ENCODE assay signal across 19 mouse cellular contexts in the genomic region with DNA sequence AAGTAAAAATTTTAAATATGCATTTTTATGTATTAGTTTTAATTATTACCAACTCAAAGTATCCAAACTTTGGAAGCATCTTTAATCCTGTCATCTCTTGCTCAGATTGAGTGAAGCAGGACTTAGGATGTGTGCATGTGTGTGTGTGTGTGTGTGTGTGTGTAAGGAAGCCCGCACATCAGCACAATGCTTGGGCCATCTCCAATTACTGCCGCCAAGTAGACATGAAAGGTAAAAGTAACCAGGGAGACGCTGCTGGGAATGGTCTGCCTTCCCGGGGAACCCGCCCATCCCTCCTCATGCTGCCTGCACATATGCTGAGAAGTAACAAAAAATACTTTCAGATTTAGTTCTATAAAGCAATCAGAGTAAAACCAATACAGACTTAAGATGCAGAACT. TPM values are rescaled to one million over a fixed set of nuclear protein-coding genes. Genes with fewer than 3 reads are reported as not detected.
DNase-seq lines count a peak whose midpoint lies in the region; ATAC-seq and TF ChIP-seq lines count a peak whose summit lies in the region.
"Had no signal": no experiment of that assay in that cellular context is flagged by ENCODE, and none has a peak within 500 bp of the region (broad histone marks: within the 10 kb centered on the region; RNA-seq: fewer than 3 reads in every experiment).

No protein-coding gene starts in this region.

- peak; percentile 59; the same call in 1 of the 2 replicates for ATAC-seq in forebrain, embryonic 11.5 days (replicated peaks; ENCODE audit: low FRiP score)
- no peak for ATAC-seq in forebrain, embryonic 15.5 days (replicated peaks)
- 0 out of 2 replicates have a peak, but pooled peaks have one; percentile 27 for ATAC-seq in hindbrain, embryonic 11.5 days (ENCODE audit: low FRiP score)
- no peak for ATAC-seq in hindbrain, embryonic 16.5 days
- 0 out of 2 replicates have a peak, but pooled peaks have one; percentile 38 for ATAC-seq in neural tube, embryonic 14.5 days (ENCODE audit: low read depth)
- ATAC-seq in hindbrain, embryonic 14.5 days (ENCODE audit: low FRiP score), result no peak
- ATAC-seq: intestine, embryonic 16.5 days had no signal

- no peak overlapping the region for H3K4me2 ChIP-seq in forebrain, embryonic 11.5 days (ENCODE audit: low read depth, low read length, severe bottlenecking)
- H3K4me2 ChIP-seq in forebrain, embryonic 15.5 days (replicated peaks), result no peak overlapping the region
- H3K4me2 ChIP-seq in hindbrain, embryonic 11.5 days (replicated peaks; ENCODE audit: low read depth, low read length), result no peak overlapping the region
- H3K4me2 ChIP-seq in hindbrain, embryonic 16.5 days (ENCODE audit: low read length), result no peak overlapping the region
- H3K4me2 ChIP-seq in neural tube, embryonic 14.5 days (ENCODE audit: low read depth, low read length), result no peak overlapping the region
- H3K4me2 ChIP-seq in hindbrain, embryonic 14.5 days (replicated peaks), result no peak overlapping the region
- H3K4me2 ChIP-seq: embryonic facial prominence, embryonic 13.5 days; hindbrain, embryonic 13.5 days had no signal

- H3K4me1 ChIP-seq in forebrain, embryonic 11.5 days (replicated peaks; ENCODE audit: control insufficient read depth, insufficient read depth, low read length), result no peaks in the 10 kb centered on the region
- no peaks in the 10 kb centered on the region for H3K4me1 ChIP-seq in forebrain, embryonic 15.5 days
- H3K4me1 ChIP-seq in hindbrain, embryonic 11.5 days (replicated peaks; ENCODE audit: control insufficient read depth, insufficient read depth, low read length), result no peaks in the 10 kb centered on the region
- no peaks in the 10 kb centered on the region for H3K4me1 ChIP-seq in hindbrain, embryonic 16.5 days (ENCODE audit: control insufficient read depth, insufficient read depth, low read depth, low read length)
- no peaks in the 10 kb centered on the region for H3K4me1 ChIP-seq in neural tube, embryonic 14.5 days (ENCODE audit: control insufficient read depth, insufficient read depth, low read length)
- H3K4me1 ChIP-seq in hindbrain, embryonic 14.5 days (replicated peaks; ENCODE audit: control insufficient read depth, insufficient read depth, low read length), result no peaks in the 10 kb centered on the region
- H3K4me1 ChIP-seq: heart, embryonic 10.5 days had no signal

- H3K27me3 ChIP-seq in forebrain, embryonic 11.5 days (ENCODE audit: control insufficient read depth, insufficient read depth, low read length), result no peaks in the 10 kb centered on the region
- H3K27me3 ChIP-seq in forebrain, embryonic 15.5 days, result no peaks in the 10 kb centered on the region
- no peaks in the 10 kb centered on the region for H3K27me3 ChIP-seq in hindbrain, embryonic 11.5 days (ENCODE audit: control insufficient read depth, insufficient read depth, low read length)
- no peaks in the 10 kb centered on the region for H3K27me3 ChIP-seq in hindbrain, embryonic 16.5 days (replicated peaks; ENCODE audit: control insufficient read depth, insufficient read depth, low read length)
- H3K27me3 ChIP-seq in neural tube, embryonic 14.5 days (ENCODE audit: control insufficient read depth, insufficient read depth, low read length), result no peaks in the 10 kb centered on the region
- no peaks in the 10 kb centered on the region for H3K27me3 ChIP-seq in hindbrain, embryonic 14.5 days (ENCODE audit: control insufficient read depth, insufficient read depth, low read length)
- H3K27me3 ChIP-seq: embryonic facial prominence, embryonic 13.5 days; hindbrain, embryonic 13.5 days had no signal

- DNase-seq in forebrain, embryonic 11.5 days (ENCODE audit: low spot score), result no peak
- peak; percentile 19 for DNase-seq in hindbrain, embryonic 11.5 days (ENCODE audit: low spot score)
- peak; percentile 46 for DNase-seq in brain, embryonic 14.5 days (ENCODE audit: low read depth)
- no peak for DNase-seq in hindbrain, embryonic 14.5 days (ENCODE audit: low spot score)
- DNase-seq: adrenal gland, postnatal 14 days; cerebellum, adult 18-20 months; cerebellum, adult 9-11 months; cerebellum, postnatal 36 days; gastrocnemius, adult 2 months; gastrocnemius, postnatal 25 days; heart, postnatal 10 days; heart, postnatal 4 days had no signal

- H3K4me3 ChIP-seq in forebrain, embryonic 11.5 days (ENCODE audit: low read depth, low read length), result no peak overlapping the region
- no peak overlapping the region for H3K4me3 ChIP-seq in forebrain, embryonic 15.5 days
- no peak overlapping the region for H3K4me3 ChIP-seq in hindbrain, embryonic 11.5 days (ENCODE audit: low read depth, low read length)
- no peak overlapping the region for H3K4me3 ChIP-seq in hindbrain, embryonic 16.5 days (ENCODE audit: low read length)
- H3K4me3 ChIP-seq in neural tube, embryonic 14.5 days (ENCODE audit: low read depth, low read length), result no peak overlapping the region
- H3K4me3 ChIP-seq in hindbrain, embryonic 14.5 days (replicated peaks; ENCODE audit: low read length), result no peak overlapping the region
- H3K4me3 ChIP-seq: embryonic facial prominence, embryonic 13.5 days; gastrocnemius, adult 2 months; heart, embryonic 10.5 days; hindbrain, embryonic 13.5 days had no signal

- TF ChIP-seq CTCF in brain, embryonic 14.5 days (IDR thresholded peaks at IDR 0.05; ENCODE audit: borderline replicate concordance, extremely low read depth, insufficient read depth, insufficient read length), result no peak

- no peaks in the 10 kb centered on the region for H3K9me3 ChIP-seq in forebrain, embryonic 11.5 days (ENCODE audit: control insufficient read depth, low read length)
- no peaks in the 10 kb centered on the region for H3K9me3 ChIP-seq in forebrain, embryonic 15.5 days
- no peaks in the 10 kb centered on the region for H3K9me3 ChIP-seq in hindbrain, embryonic 11.5 days (ENCODE audit: control insufficient read depth, low read length)
- H3K9me3 ChIP-seq in hindbrain, embryonic 16.5 days (ENCODE audit: control insufficient read depth, low read length), result no peaks in the 10 kb centered on the region
- H3K9me3 ChIP-seq in neural tube, embryonic 14.5 days (ENCODE audit: control insufficient read depth, low read length), result no peaks in the 10 kb centered on the region
- H3K9me3 ChIP-seq in hindbrain, embryonic 14.5 days (ENCODE audit: control insufficient read depth, low read length), result no peaks in the 10 kb centered on the region
- H3K9me3 ChIP-seq: embryonic facial prominence, embryonic 13.5 days; heart, embryonic 10.5 days; hindbrain, embryonic 13.5 days had no signal

- no peak for TF ChIP-seq POLR2A in brain, embryonic 14.5 days (IDR thresholded peaks at IDR 0.05; ENCODE audit: borderline replicate concordance, extremely low read depth, insufficient read depth, insufficient read length, poor library complexity, severe bottlenecking)

- no peaks in the 10 kb centered on the region; the same call in none of the 2 replicates for H3K36me3 ChIP-seq in forebrain, embryonic 11.5 days (ENCODE audit: control insufficient read depth, insufficient read depth, low read length)
- peaks cover 57% of the 10 kb centered on the region for H3K36me3 ChIP-seq in forebrain, embryonic 15.5 days
- H3K36me3 ChIP-seq in hindbrain, embryonic 11.5 days (ENCODE audit: control insufficient read depth, insufficient read depth, low read length), result no peaks in the 10 kb centered on the region; the same call in 1 of the 2 replicates
- peaks cover 22% of the 10 kb centered on the region for H3K36me3 ChIP-seq in hindbrain, embryonic 16.5 days (ENCODE audit: control insufficient read depth, insufficient read depth, low read length)
- peaks cover 42% of the 10 kb centered on the region for H3K36me3 ChIP-seq in neural tube, embryonic 14.5 days (ENCODE audit: control insufficient read depth, insufficient read depth, low read length)
- H3K36me3 ChIP-seq in hindbrain, embryonic 14.5 days (replicated peaks; ENCODE audit: control insufficient read depth, insufficient read depth), result peaks cover 65% of the 10 kb centered on the region

- 37% methylated on average over 5 of the region's 5 CpGs for WGBS in forebrain, embryonic 11.5 days
- 28% methylated on average over 5 of the region's 5 CpGs for WGBS in forebrain, embryonic 15.5 days
- WGBS in hindbrain, embryonic 11.5 days, result 41% methylated on average over 5 of the region's 5 CpGs
- 28% methylated on average over 5 of the region's 5 CpGs for WGBS in hindbrain, embryonic 16.5 days
- 25% methylated on average over 5 of the region's 5 CpGs for WGBS in neural tube, embryonic 14.5 days
- 25% methylated on average over 5 of the region's 5 CpGs for WGBS in hindbrain, embryonic 14.5 days

- H3K9ac ChIP-seq in forebrain, embryonic 11.5 days (ENCODE audit: low read length), result no peak overlapping the region
- no peak overlapping the region for H3K9ac ChIP-seq in forebrain, embryonic 15.5 days (replicated peaks)
- no peak overlapping the region for H3K9ac ChIP-seq in hindbrain, embryonic 11.5 days (ENCODE audit: low read depth, low read length)
- no peak overlapping the region for H3K9ac ChIP-seq in hindbrain, embryonic 16.5 days (ENCODE audit: low read depth, low read length)
- H3K9ac ChIP-seq in neural tube, embryonic 14.5 days (replicated peaks; ENCODE audit: low read depth, low read length), result no peak overlapping the region
- no peak overlapping the region for H3K9ac ChIP-seq in hindbrain, embryonic 14.5 days
- H3K9ac ChIP-seq: embryonic facial prominence, embryonic 13.5 days; hindbrain, embryonic 13.5 days had no signal

- no peak overlapping the region for H3K27ac ChIP-seq in forebrain, embryonic 11.5 days (ENCODE audit: low read depth, low read length)
- no peak overlapping the region for H3K27ac ChIP-seq in forebrain, embryonic 15.5 days (replicated peaks)
- no peak overlapping the region for H3K27ac ChIP-seq in hindbrain, embryonic 11.5 days (ENCODE audit: low read depth, low read length)
- H3K27ac ChIP-seq in hindbrain, embryonic 16.5 days (ENCODE audit: low read depth, low read length), result no peak overlapping the region
- no peak overlapping the region for H3K27ac ChIP-seq in neural tube, embryonic 14.5 days (ENCODE audit: low read depth, low read length)
- H3K27ac ChIP-seq in hindbrain, embryonic 14.5 days, result no peak overlapping the region
- H3K27ac ChIP-seq: embryonic facial prominence, embryonic 13.5 days; gastrocnemius, adult 2 months; heart, embryonic 10.5 days; hindbrain, embryonic 13.5 days had no signal

RNA-seq across cellular contexts. Expression of a gene that starts 18.2 kb away (rescaled TPM):
- polyA plus RNA-seq in forebrain, embryonic 11.5 days (2014; fragmentation: Nextera tagmentation; extraction: Ambion mirVana), result 2.9 and 3.2 TPM in 2 replicates
- 4.8 and 5.5 TPM in 2 replicates for polyA plus RNA-seq in forebrain, embryonic 15.5 days (2015; fragmentation: Nextera tagmentation; extraction: Ambion mirVana)
- polyA plus RNA-seq in hindbrain, embryonic 11.5 days (2014; fragmentation: Nextera tagmentation; extraction: Ambion mirVana), result 4.5 and 4.7 TPM in 2 replicates
- 2.8 and 3.8 TPM in 2 replicates for polyA plus RNA-seq in hindbrain, embryonic 16.5 days (2015; fragmentation: Nextera tagmentation; extraction: Ambion mirVana)
- polyA plus RNA-seq in brain, embryonic 14.5 days (2012; rRNA removed), result 2.5 and 3.0 TPM in 2 replicates
- polyA plus RNA-seq in neural tube, embryonic 14.5 days (2014; fragmentation: Nextera tagmentation; extraction: Ambion mirVana), result 2.5 and 3.2 TPM in 2 replicates
- 3.9 and 5.3 TPM in 2 replicates for polyA plus RNA-seq in hindbrain, embryonic 14.5 days (2014; fragmentation: Nextera tagmentation; extraction: Ambion mirVana)

RNA-seq across cellular contexts. Expression of a gene that starts 27.5 kb away (rescaled TPM):
- polyA plus RNA-seq in forebrain, embryonic 11.5 days (2014; fragmentation: Nextera tagmentation; extraction: Ambion mirVana), result 0.80 and 1.3 TPM in 2 replicates
- 0.78 and 1.0 TPM in 2 replicates for polyA plus RNA-seq in forebrain, embryonic 15.5 days (2015; fragmentation: Nextera tagmentation; extraction: Ambion mirVana)
- polyA plus RNA-seq in hindbrain, embryonic 11.5 days (2014; fragmentation: Nextera tagmentation; extraction: Ambion mirVana), result 1.2 and 1.3 TPM in 2 replicates
- polyA plus RNA-seq in hindbrain, embryonic 16.5 days (2015; fragmentation: Nextera tagmentation; extraction: Ambion mirVana), result 0.46 and 0.72 TPM in 2 replicates
- 2.2 and 2.6 TPM in 2 replicates for polyA plus RNA-seq in brain, embryonic 14.5 days (2012; rRNA removed)
- 0.31 and 0.54 TPM in 2 replicates for polyA plus RNA-seq in neural tube, embryonic 14.5 days (2014; fragmentation: Nextera tagmentation; extraction: Ambion mirVana)
- 0.80 and 0.91 TPM in 2 replicates for polyA plus RNA-seq in hindbrain, embryonic 14.5 days (2014; fragmentation: Nextera tagmentation; extraction: Ambion mirVana)

RNA-seq across cellular contexts. Expression of a gene that starts 29.5 kb away (rescaled TPM):
- polyA plus RNA-seq in forebrain, embryonic 11.5 days (2014; fragmentation: Nextera tagmentation; extraction: Ambion mirVana), result 82.8 and 86.8 TPM in 2 replicates
- polyA plus RNA-seq in forebrain, embryonic 15.5 days (2015; fragmentation: Nextera tagmentation; extraction: Ambion mirVana), result 87.1 and 89.2 TPM in 2 replicates
- polyA plus RNA-seq in hindbrain, embryonic 11.5 days (2014; fragmentation: Nextera tagmentation; extraction: Ambion mirVana), result 71.9 and 77.9 TPM in 2 replicates
- polyA plus RNA-seq in hindbrain, embryonic 16.5 days (2015; fragmentation: Nextera tagmentation; extraction: Ambion mirVana), result 83.0 and 86.3 TPM in 2 replicates
- 43.9 and 69.3 TPM in 2 replicates for polyA plus RNA-seq in brain, embryonic 14.5 days (2012; rRNA removed)
- 97.9 and 115 TPM in 2 replicates for polyA plus RNA-seq in neural tube, embryonic 14.5 days (2014; fragmentation: Nextera tagmentation; extraction: Ambion mirVana)
- polyA plus RNA-seq in hindbrain, embryonic 14.5 days (2014; fragmentation: Nextera tagmentation; extraction: Ambion mirVana), result 100.0 and 102 TPM in 2 replicates

Comparison
In these comparisons a context has a peak if more than half of its experiments do, and no peak if none do; other contexts are left out.
1. ATAC-seq: peak in forebrain, embryonic 11.5 days (single experiment), hindbrain, embryonic 11.5 days (single experiment) and neural tube, embryonic 14.5 days (single experiment); none in forebrain, embryonic 15.5 days (single experiment), hindbrain, embryonic 16.5 days (single experiment) and hindbrain, embryonic 14.5 days (single experiment).
2. DNase-seq: peak in hindbrain, embryonic 11.5 days (single experiment) and brain, embryonic 14.5 days (single experiment); none in forebrain, embryonic 11.5 days (single experiment) and hindbrain, embryonic 14.5 days (single experiment).